Mouse (Mus musculus) effector memory CD4-positive, alpha-beta T cell, adult 7 months (primary cell): ENCODE data around the gene Cntnap1. TPM values are rescaled to one million over a fixed set of nuclear protein-coding genes. Genes with fewer than 3 reads are reported as not detected.

Experiments
- polyA plus RNA-seq: library from polyadenylated mRNA; unstranded; fragments of 100-300 nt; shearing (Covaris generic); gene quantifications from one replicate; pipeline ENCODE4 v1.2.1, GENCODE M21; 2017

Gene Cntnap1
- polyA plus RNA-seq = 0.11 TPM

GRCm38 (mm10) chr11:101170354-101170810, at the start of gene Cntnap1:
Gene Cntnap1 (plus strand): TSS chr11:101170523.

DNA sequence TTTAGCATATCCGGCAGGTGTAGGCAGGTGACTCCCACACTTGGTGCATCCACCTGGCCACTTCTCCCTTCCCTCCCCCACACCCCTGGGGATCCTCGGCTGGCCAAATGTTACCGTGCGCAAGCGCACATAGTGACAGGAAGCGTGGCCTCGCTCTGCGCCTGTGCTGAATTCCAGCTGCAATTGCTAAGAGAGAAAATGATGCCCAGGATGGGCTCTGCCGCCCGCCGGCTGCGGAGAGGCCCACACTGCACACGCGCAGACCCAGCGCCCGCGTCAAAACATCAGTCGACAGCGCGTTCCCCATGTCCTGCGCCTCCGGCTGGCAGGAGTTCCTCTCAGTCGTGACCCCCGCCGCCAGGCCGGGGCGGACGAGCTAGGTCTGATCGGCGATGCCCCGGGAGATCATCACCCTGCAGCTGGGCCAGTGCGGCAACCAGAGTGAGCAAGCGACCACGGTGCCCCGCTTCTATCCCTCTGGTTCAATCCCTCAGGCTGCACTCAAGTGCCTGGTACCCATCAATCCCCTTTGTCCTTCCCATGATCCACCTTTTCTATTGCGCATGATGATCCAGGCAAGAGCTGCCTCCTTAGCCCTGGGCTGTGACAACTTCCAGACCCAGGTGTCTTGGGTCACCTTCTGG, 14.5 kb upstream of the Cntnap1 start, which contains the start of gene Tubg2:
Gene Tubg2 (plus strand): TSS at position 180 of the 644 bp plus-strand sequence.

DNA sequence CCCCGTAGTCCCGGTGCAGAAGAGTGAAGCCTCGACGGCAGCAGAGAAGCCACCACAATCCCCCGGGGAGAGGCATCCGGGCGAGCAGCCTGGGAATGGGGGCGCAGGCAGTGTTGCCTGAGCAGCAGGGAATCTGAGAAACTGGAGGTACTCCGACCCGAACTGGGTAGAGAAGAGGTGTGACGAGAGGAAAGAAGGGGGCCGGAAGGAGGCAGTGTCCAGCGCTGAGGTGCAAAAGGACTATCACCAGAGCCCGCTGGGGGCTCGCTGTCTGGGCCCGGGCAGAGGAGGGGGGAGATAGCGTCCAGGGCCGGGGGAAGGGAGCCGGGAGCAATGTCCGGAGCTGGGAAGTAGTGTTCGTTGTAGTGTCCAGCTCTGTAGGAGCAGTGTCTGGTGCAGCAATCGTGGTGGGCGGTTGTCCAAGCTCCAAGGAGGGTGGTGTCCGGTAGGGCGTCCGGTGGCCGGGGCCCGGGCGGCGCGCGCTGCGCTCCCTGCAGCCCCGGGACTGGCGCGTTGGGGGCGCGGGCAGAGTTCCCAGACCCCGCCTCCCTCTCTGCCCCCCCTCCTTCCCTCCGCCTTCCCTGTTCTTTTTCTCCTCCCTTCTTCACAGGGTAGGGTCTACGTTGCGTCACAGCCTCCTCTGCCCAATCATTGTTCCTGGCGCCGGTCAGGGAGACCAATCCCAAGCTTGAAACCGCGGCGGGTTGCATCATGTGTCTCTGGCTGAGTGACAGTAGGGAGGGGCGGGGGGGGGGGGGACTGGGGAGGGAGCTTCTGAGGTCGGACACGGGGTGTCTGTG, 688 bp downstream of the Cntnap1 start, which contains the start of gene Plekhh3:
Gene Plekhh3 (minus strand): TSS at position 541 of the 800 bp plus-strand sequence.

DNA sequence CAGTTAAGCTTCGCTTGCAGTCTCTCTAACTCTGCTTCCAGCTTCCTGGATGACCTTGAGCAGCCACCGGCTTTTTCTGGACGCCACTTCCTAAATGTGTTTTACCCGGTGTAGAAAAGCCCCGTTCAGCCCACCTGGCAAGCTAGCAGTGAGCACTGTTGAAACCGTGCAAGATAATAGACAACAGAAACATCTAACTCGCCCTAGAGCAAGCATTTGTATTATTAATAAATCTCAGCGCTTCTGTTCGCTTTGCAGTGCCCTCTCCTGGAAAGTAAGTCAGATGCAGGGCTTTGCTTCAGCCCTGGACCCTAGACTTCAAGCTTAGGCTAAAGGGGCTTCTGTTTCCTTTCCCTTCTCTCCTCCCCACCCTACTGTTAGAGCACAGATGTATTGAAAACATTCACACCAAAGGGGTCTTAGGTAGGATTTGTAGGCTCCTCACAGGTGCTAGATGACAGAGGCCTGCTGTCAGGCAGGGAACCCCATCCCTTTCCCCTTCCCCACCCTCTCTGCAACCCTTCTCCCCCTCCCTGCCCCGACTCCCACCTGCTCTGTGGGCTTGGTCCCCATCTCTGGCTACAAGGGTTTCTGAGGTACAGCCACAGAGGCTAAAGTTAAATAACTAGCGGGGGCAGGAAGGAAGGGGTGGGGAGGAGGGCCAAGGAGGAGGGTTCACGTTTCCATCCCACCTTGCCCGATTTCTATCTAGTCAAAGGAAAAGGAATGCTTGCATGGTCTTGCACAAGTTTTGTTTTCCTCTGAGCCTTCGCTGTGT, 4.7 kb downstream of the Cntnap1 start, which contains the start of gene Ccr10:
Gene Ccr10 (minus strand): TSS at position 593 of the 778 bp plus-strand sequence.

GRCm38 (mm10) chr11:101226065-101226701, 55.9 kb downstream of the Cntnap1 start, which contains the start of gene Ezh1:
Gene Ezh1 (minus strand): TSS chr11:101226463.

Other genes with a start within 250 kb of the Cntnap1 start
- 351 TPM for gene Stat3, start 231.0 kb upstream of the Cntnap1 start, polyA plus RNA-seq
- not detected for gene Cavin1, start 199.6 kb upstream of the Cntnap1 start, polyA plus RNA-seq
- 1.1 TPM for gene Atp6v0a1, start 161.1 kb upstream of the Cntnap1 start, polyA plus RNA-seq
- gene Naglu, start 100.5 kb upstream of the Cntnap1 start, polyA plus RNA-seq = 6.4 TPM
- gene Hsd17b1, start 92.1 kb upstream of the Cntnap1 start, polyA plus RNA-seq = 0.38 TPM
- gene Coasy, start 88.0 kb upstream of the Cntnap1 start, polyA plus RNA-seq = 12.0 TPM
- 46.3 TPM for gene Mlx, start 83.2 kb upstream of the Cntnap1 start, polyA plus RNA-seq
- gene Psmc3ip, start 75.1 kb upstream of the Cntnap1 start, polyA plus RNA-seq = 2.1 TPM
- 42.1 TPM for gene Retreg3, start 50.6 kb upstream of the Cntnap1 start, polyA plus RNA-seq
- gene Tubg1, start 50.6 kb upstream of the Cntnap1 start, polyA plus RNA-seq = 11.4 TPM
- gene Tubg2, start 14.6 kb upstream of the Cntnap1 start, polyA plus RNA-seq = 0.27 TPM
- gene Plekhh3, start 828 bp downstream of the Cntnap1 start, polyA plus RNA-seq = not detected
- gene Ccr10, start 4.9 kb downstream of the Cntnap1 start, polyA plus RNA-seq = not detected
- 87.5 TPM for gene Ezh1, start 55.9 kb downstream of the Cntnap1 start, polyA plus RNA-seq
- 2.8 TPM for gene Ramp2, start 75.5 kb downstream of the Cntnap1 start, polyA plus RNA-seq
- gene Vps25, start 83.2 kb downstream of the Cntnap1 start, polyA plus RNA-seq = 87.7 TPM
- gene Wnk4, start 90.0 kb downstream of the Cntnap1 start, polyA plus RNA-seq = 0.30 TPM
- gene Cntd1, start 108.5 kb downstream of the Cntnap1 start, polyA plus RNA-seq = not detected
- gene Coa3, start 108.6 kb downstream of the Cntnap1 start, polyA plus RNA-seq = 48.4 TPM
- gene Becn1, start 131.8 kb downstream of the Cntnap1 start, polyA plus RNA-seq = 206 TPM
- gene Psme3, start 145.7 kb downstream of the Cntnap1 start, polyA plus RNA-seq = 167 TPM
- gene Aoc2, start 154.5 kb downstream of the Cntnap1 start, polyA plus RNA-seq = 3.3 TPM
- not detected for gene Aoc3, start 160.1 kb downstream of the Cntnap1 start, polyA plus RNA-seq
- gene G6pc, start 197.0 kb downstream of the Cntnap1 start, polyA plus RNA-seq = not detected
- gene Aarsd1, start 247.1 kb downstream of the Cntnap1 start, polyA plus RNA-seq = 26.2 TPM